Mouse (Mus musculus): ENCODE measurements at regions not wholly inside any gene's neighbourhood (a gene's known extent, or its start where the extent isn't known, plus 50 kb on each side); places are given as distances from the start of the nearest gene placed in this dataset.

DNA sequence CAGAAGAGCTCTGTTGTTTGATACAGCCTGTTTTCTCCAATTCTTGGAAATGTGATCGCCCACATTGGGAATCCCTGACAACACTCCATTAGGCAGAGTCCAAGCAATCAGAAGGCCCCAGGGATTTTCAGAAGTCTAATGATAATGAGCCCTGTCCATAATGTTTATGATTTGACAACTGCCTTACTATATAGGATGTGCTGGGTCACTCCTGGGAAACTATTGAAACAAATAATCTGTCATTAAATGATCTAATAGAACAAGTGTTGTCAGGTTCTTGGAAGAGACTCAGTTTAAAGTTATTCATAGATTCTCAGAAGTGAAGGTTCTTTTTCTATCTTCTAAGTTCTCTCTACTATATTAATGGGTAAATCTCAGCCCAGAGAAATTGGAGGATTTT, 395.9 kb downstream of the Tns1 start:
- no peak for DNase-seq (ENCODE audit: low spot score in 2 of 2)

DNA sequence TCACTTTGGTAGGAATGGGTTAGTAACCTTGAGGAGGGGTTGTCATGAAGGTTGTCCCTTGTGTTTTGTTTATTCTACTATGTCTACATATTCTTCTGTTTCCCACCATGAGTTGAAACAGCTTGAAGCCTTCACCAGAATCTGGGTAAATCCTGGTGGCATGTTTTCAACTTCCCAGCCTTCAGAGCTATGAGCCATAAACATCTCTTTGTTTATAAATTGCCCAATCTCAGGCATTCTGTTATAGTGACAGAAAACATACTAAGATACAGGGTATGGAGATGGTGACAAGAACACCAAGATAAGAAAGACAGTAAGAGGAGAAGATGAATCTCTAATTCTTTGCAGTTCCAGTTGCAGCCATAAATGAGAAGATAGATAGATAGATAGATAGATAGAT, 396.5 kb downstream of the Tns1 start:
- DNase-seq (ENCODE audit: low spot score in 2 of 2): no peak

DNA sequence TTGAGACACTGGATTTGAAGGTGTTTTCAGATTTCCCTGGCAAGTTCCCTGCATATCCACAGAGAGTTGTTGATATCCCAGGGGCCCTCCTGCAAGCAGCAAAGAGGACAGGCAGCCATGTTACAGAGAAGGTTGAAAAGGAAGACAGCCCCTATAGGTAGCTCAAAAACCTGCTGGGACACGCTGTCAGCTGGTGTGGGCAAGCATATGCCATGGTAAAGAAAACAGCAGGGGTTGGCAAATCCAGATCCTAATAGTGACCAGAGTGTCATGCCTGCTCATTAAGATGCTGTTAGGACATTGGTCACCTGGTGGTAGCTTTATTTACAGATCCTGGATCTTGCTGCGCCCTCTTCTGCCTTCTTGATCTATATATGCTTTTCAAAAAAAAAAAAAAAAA, 397.6 kb downstream of the Tns1 start:
- DNase-seq (ENCODE audit: low spot score in 2 of 2): no peak

DNA sequence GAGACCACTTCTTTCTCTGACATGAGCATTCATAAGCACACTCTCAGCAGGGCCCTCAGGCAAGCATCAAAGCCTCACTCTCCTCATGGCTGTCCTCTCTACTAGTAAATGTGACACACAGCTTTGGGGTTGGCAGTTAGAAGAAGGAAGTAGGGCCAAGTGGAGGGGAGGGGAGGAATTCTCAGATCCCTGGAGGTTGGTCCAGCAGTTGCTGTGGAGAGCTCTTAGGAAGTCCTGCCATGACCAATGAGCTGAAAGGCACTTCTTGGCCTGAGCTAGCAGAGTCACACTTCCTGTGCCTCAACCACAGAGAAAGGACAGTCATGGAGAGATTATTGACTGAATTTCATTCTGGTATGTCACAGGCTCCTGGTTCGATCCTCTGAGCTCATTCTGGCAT, 398.8 kb downstream of the Tns1 start:
- no peak for DNase-seq (ENCODE audit: low spot score in 2 of 2)

DNA sequence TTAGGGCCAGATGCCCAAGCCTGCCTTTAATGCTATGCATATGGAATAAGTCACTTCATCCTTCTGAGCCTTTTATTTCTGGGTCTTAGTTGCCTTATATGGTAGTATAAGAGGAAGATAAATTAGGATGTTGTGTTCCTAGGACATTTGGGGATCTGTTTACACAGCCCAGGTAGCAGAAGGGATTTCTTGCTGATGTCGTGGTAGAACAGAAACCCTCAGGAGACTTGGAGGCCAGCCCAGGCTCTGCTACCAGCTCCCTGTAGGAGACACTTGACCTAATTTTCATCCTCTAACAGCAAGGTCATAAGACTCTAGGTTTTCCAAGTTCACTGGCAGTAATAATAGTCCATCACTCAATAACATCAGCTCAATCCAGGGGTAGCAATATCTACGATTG, 399.7 kb downstream of the Tns1 start:
- DNase-seq (ENCODE audit: low spot score in 2 of 2): no peak

DNA sequence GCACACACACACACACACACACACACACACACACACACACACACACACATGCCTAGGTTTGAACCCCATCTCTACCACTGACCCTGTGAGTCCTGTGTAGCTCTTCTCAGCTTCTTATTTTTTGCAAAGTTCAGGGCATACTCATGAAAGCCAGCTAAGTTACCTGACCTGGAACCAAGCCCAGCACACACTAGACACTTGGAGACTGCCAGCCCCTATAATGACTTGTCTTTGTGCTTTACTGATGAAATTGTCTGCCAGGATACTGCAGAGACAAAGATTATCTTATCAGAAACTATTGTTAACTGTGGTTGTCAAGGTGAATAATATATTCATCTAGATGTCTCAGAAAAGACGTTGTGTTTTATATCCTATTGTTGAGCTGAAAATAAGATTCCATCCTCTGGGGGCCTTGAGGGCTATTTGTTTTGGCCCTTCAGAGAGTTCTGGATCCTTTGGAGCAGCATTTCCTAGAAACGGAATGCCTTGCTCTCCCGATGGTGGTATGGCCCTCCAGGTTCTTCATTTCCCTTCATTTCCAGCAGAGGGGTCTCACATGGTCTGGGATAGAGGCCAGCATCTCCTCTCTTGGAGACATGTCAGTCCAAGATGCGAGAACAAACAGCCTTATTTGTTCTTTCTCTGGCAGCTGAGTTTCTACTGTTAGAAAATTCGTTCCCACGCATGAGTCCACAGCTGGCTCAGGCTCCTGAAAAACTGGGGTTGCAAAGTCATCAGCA, 402.6 kb downstream of the Tns1 start:
- DNase-seq (ENCODE audit: low spot score in 2 of 2): no peak

DNA sequence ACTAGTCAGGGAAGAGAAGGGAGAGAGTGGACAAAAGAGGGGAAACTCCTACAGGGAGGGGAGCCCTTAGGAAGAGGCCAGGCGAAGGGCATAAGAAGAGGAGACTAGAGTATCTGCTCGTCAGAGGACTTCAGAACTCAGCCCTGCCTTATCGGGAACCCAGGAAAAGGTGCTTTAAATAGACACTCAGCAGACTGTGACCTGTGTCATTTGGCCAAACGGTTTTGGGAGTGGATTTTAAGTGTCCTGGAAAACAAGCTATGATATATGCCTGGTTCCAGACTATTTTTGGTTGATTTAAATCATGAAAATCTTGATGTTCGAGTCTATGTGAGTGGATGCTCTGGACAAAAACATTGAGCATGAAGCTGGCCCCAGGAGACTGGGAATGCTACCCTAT, 405.8 kb downstream of the Tns1 start:
- DNase-seq (ENCODE audit: low spot score in 2 of 2): no peak

DNA sequence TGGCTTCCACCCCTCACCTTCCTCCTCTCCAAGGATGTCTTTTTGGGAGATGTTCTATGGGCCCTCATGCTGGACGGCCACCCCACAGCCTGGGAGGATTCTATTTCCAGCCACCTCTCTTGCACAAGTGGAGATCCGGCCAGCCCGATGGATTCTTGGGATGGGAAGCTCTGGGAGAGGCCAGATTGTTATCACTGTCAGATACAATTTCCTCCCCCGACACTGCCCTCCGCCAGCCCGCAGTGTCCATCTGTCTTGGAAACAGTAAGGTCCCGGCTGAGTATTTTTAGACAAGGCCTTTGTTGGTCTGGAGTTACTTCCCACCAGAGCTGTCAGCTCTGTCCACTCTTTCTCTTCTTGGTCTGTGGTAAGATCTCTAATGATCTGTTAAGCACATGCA, 406.8 kb downstream of the Tns1 start:
- DNase-seq (ENCODE audit: low spot score in 2 of 2): no peak

DNA sequence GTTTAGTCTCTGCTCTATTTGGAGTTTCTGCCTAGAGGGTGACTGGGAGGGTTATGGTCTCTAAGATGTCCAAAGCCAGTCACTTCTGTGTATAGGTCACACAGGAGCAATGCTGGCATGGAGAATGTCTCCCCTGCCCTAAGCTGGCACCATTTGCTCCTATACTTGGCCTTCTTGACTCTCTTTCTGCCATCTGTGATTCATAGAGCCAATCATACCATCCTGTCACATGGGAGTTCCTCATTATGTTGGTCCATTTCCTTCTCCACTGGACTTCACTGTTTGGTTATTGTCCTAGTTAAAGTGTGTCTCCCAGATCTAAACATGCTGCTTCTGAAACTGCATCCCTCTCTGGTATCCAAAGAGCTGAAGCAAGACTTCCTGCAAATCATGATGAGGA, 407.3 kb downstream of the Tns1 start:
- no peak for DNase-seq (ENCODE audit: low spot score in 2 of 2)

DNA sequence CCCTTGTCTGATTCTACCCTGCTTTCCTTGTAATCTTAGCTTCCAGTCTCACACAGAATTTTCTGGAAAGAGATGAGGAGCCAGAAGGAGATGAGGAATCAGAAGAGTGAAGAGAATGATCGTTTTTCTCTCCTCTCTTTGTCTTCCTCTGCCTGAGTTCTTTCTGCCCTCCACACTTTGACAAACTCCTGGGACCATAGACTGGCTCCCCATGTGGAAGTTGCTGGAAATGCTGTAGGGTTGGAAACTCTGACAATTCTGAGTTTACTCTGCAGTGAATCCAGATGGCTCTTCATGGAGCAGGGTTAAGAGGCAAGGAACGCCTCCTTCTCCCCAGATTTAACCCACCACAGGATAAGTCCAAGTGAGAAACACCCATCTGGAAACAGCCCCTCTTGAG, 408.7 kb downstream of the Tns1 start:
- no peak for DNase-seq (ENCODE audit: low spot score in 2 of 2)

DNA sequence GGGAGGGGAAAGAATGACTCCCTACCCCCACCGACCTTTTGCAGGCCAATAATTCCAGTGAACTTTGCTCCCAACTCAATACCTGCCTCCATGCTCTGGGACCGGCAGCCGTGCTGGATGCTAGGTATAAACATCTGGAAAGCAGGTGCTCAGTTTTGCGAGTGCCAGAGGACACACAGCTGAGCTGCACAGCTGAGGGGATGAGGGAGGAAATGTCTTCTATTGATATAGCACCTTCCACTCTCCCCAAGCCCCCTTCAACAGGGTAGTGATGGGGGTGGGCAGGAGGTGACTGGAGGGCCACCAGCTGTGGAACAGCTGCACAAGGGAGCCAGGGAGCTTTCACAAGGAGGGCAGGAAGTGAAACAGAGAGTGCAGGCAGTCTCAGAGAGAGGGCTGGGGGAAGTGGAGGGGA, 421.8 kb downstream of the Tns1 start:
- DNase-seq (ENCODE audit: low spot score in 2 of 2): no peak

DNA sequence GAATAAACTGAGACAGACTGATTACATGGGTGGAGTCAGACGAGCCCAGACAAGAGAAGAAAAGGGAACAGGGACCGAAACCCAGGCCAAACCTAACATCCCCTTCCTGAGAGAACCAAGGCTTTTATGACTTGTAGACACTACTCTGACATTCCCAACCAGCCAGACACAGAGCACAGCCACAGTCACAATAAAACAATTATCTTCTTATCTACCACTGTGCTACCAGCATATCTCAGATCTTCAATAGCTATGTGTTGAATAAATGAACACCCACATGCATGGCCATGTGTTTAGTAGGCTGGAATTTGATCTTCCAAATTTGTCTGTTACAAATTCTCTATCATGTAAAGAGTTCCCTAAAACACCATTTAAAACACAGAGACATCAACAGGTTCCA, 430.7 kb downstream of the Tns1 start:
- no peak for DNase-seq (ENCODE audit: low spot score in 2 of 2)

DNA sequence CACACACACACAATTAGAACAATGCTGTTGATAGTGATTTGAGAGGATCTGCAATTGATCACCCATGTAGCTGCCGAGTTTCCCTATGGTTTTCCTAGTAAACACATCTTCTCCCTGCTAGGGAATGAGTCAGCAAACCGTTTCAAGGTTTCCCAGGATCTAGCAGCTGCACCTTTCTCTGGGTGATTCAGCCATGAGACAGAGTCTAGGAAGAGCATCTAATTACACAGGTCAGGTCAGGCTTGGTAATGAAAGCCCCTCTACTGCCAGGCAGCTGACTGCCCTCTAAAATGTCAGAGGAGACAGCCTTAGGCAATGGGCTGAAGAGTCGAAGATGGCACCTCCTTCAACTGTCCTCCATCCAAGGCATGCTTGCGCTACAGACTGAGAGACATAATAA, 438.5 kb downstream of the Tns1 start:
- no peak for DNase-seq (ENCODE audit: low spot score in 2 of 2)

DNA sequence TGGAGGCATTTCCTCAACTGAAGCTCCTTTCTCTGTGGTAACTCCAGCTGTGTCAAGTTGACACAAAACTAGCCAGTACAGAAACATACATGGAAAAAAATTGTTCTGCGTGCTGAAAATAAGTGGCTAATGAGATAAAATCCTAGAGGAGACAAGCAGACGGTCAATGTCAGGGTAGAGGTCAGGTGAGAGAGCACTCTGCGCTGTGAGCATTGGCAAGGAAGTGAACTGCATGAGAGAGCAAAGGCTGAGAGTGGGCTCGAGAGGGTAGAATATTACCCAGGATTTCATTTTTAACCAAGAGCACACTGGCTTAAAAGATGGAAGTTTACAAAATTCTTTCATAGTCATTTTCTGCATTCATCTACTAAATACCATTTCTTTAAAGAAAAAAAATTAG, 439.2 kb downstream of the Tns1 start:
- DNase-seq (ENCODE audit: low spot score in 2 of 2): no peak

DNA sequence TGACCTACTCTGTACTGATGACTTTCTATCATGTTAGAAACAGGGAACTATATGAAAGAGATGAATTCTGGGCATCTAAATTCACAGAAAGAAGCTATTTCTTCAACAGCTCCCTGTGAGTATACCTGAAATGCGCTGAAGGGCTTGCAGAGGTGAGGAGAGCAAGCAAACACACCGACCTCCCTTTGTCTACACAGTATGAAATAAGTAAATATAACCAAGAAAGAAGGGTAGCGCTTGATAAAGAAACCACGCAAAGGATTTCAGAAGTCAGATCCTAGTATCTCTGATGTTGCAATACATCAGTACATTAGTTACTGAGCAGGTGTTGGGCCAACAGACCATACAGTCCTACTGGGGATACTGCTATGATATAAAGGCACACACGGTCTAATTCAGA, 440.1 kb downstream of the Tns1 start:
- DNase-seq (ENCODE audit: low spot score in 2 of 2): no peak

DNA sequence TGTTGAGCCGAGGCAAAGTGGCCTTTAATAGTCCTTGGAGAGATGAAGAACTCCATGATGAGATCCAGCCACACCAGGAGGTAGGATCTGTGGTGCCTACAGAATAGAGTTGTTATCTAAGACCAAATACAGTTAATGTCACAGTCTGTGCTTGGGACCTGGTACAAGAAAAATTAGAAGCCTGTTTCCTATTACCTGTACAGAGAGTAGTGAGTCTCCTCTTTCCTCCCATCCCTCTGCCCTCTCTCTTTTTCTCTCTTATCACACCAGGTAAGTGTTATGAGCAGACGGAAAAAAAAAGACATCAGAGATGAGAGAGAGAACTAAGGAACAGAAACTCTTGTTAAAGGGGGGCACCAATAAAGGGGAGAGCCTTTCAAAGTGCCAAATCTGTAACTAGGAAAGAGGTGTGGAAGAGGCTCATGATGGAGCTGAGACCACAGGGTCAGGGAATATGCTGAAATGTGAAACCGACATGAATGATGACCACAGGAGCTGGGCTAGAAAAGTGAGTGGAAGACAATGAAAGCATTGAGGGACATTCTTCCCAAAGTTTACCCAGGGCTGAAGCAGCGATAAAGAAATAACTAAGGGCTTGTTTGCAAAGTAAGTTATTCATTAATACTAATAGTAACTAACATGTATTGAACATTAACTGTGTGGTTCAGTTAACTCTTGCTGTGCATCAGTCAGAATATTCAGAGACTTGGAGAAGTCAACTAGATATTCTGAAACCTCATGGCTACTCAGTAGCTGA, 440.9 kb downstream of the Tns1 start:
- no peak for DNase-seq (ENCODE audit: low spot score in 2 of 2)

DNA sequence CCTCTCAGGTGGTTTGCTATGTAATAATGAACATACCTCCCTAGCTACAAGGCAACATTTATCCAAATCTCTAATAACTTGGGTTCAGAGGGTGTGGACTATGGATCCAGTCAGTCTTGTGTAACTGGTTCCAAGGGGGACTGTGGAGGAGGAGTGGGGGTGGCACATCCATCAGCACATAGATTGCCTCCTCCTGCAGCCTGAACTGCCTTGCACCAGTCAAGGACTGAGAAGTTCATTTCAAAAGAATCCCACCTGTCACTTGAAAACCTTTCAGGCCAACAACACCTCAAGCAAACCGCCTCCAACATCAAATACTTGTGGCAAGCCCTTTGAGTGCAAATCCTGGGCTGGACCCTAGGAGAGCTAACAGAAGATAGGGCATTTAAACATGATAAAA, 442.6 kb downstream of the Tns1 start:
- no peak for DNase-seq (ENCODE audit: low spot score in 2 of 2)

DNA sequence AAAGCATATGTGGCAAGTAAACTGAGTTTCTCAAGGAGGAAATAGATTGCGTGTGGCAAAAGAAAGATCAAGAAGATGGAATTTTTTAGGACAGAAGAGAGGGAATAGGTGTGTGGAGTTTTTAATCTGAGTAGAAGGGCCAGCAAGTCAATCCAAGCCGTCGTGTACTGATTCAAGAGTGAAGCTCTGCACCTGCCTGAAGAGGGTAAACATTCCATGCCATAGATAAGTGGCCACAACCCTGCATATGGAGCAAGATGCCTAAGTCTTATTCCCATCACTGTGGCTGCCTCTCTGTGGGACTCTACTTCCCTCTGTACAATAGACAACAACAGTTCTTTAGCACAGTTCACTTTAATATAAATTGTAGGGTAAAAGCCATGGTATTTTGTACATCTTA, 443.4 kb downstream of the Tns1 start:
- no peak for DNase-seq (ENCODE audit: low spot score in 2 of 2)

DNA sequence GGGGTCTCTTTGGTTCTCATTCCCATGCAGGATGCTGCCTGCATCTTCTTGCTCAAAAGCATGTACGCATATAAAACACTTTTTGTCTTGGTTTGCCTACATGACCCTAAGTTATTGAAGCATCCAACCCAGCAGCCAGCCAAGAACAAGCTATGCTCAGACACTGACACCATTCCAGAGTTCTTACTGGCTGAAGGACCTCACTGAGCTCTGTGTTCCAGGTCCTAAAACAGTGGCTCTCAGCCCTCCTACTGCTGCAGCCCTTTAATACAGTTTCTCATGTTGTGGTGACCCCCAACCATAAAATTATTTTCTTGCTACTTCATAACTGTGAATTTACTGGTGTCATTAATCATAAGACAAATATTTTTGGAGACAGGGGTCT, 450.4 kb downstream of the Tns1 start:
- no peak for DNase-seq (ENCODE audit: low spot score in 2 of 2)

DNA sequence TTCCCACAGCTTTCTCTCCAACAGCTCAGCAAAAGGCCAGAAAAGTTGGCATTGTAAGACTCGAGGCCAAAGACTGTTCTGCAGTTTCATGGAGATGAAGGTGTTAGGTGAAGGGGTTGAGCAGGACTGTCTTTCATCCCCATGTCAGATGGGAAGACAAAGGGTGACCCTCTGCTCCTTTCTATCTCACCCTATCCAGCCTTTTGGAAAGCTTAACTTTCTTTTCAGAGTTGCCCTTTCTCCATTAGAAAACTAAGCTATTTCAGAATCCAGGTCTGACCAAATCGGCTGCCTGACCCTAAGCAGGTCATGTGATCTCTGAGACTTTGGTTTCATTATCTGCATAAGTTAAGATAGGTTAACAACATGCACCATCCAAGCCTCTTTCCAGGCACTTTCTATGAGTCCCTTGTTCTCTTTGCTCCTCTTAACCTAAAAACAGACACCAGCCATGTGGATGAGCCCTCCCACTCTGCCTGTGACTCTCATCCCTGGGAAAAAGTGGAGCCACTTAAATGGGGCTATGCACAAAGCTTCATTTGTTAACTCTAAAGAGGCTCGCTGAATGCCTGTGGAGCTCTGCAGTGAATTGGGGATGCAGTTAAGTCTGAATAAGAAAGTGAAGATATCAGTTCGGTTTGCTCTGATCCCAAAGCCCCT, 450.9 kb downstream of the Tns1 start:
- DNase-seq (ENCODE audit: low spot score in 2 of 2): no peak

DNA sequence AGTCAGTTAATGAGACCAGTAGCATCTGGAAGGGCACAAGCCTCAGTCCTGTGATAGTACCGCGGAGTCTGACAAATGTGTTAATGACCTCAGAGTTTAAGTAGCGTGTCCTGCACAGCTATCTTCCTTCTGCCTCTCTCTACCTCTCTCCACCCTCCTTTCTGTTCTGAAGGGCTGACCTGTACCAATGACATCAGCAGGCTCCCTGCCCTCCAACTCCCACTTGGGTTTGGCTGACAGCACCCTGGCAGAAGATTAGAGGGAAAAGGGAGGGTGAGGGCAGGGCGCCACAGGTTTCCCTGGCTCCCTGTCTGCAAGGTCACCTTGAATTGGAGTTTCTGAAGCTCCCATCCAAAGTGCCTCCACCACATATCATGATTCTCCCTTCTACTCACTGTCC, 452.0 kb downstream of the Tns1 start:
- DNase-seq (ENCODE audit: low spot score in 2 of 2): no peak

DNA sequence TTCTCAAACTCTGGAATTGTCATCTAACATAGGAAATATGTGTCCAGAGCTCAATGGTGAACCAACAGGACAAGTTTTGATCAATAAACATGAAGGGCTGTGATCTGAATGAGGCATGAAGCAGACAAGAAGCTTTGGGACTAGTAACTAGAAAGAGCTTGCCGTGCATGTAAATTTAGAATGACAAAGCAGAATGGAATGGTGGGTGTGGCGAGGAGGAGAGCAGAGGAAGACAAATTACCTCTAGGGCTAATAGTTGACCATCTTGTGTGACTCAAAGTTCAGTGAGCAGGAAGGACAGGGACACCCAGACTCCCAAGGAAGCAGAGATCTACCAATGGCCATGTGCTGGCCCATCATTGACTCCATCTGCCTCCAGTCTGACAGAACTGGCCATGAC, 455.6 kb downstream of the Tns1 start:
- no peak for DNase-seq (ENCODE audit: low spot score in 2 of 2)

DNA sequence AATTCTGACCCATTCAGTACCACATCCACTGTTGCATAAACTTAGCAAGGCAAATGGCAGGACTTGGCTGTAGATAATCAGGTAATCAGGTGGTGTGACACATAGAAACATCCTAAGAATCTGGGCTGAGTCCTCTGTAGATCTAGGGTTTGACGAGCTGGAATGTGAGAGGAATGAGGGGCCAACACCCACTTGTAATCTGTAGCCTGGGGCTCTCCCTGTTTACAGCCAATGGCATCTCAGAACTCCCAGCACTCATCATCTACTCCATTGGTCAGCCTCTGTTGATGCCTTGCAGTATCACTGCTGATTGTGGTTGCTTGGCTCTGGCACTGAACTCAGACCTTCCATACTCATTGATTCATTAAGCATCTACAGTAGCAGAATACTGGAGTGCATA, 460.7 kb downstream of the Tns1 start:
- DNase-seq (ENCODE audit: low spot score in 2 of 2): no peak

Data from layer of hippocampus, adult 8-10 months (tissue).